In genomic region chr6:147079919-147080318, GRCm38 (mm10) we compare ENCODE assay signal across 30 mouse cellular contexts. TPM values are rescaled to one million over a fixed set of nuclear protein-coding genes. Genes with fewer than 3 reads are reported as not detected.
DNase-seq lines count a peak whose midpoint lies in the region; ATAC-seq and TF ChIP-seq lines count a peak whose summit lies in the region.
"Had no signal": no experiment of that assay in that cellular context is flagged by ENCODE, and none has a peak within 500 bp of the region (broad histone marks: within the 10 kb centered on the region; RNA-seq: fewer than 3 reads in every experiment).

No protein-coding gene starts in this region.

- H3K4me3 ChIP-seq in E14TG2a.4 (replicated peaks; ENCODE audit: low read length) (peak overlapping the region; percentile 18), ES-E14 (ENCODE audit: insufficient read depth in 1 of 2, low read depth in 1 of 2, low read length in 2 of 2, poor library complexity in 1 of 2, severe bottlenecking in 1 of 2) (no peak overlapping the region)
- H3K4me3 ChIP-seq in limb, embryonic 10.5 days: no peak overlapping the region
- no peak overlapping the region for H3K4me3 ChIP-seq in hindbrain, embryonic 13.5 days
- H3K4me3 ChIP-seq: embryonic facial prominence, embryonic 13.5 days; embryonic facial prominence, embryonic 15.5 days; erythroblast, embryonic 14.5 days; forebrain, embryonic 10.5 days; forebrain, embryonic 12.5 days had no signal

- H3K4me1 ChIP-seq in E14TG2a.4 (replicated peaks; ENCODE audit: low read depth, low read length): peaks cover 58% of the 10 kb centered on the region
- H3K4me1 ChIP-seq in ES-E14 (ENCODE audit: control insufficient read depth in 2 of 2, insufficient read depth in 2 of 2, low read length in 2 of 2, poor library complexity in 1 of 2): peaks cover 3 to 21% of the 10 kb centered on the region in 2 experiments; a peak in 3 of 4 replicates
- no peaks in the 10 kb centered on the region for H3K4me1 ChIP-seq in limb, embryonic 10.5 days
- H3K4me1 ChIP-seq in hindbrain, embryonic 13.5 days (replicated peaks): no peaks in the 10 kb centered on the region
- H3K4me1 ChIP-seq: embryonic facial prominence, embryonic 13.5 days; forebrain, embryonic 10.5 days had no signal

- no peak for ATAC-seq in hindbrain, embryonic 13.5 days (ENCODE audit: low FRiP score)
- ATAC-seq: activated CD4-positive, CD25-positive, alpha-beta regulatory T cell, adult 4 months; CD4-positive, CD25-positive, alpha-beta regulatory T cell, adult 4 months; forebrain, embryonic 14.5 days; forebrain, embryonic 16.5 days; Patski had no signal

- TF ChIP-seq CTCF in E14TG2a.4 (conservative IDR thresholded peaks at IDR 0.05; ENCODE audit: low read length): no peak

- WGBS in limb, embryonic 10.5 days: 94% methylated on average over 10 of the region's 10 CpGs
- WGBS in hindbrain, embryonic 13.5 days: 94% methylated on average over 10 of the region's 10 CpGs

- in situ Hi-C loops in ES-E14 (cut with MboI; ENCODE audit: low sequenced_read_pairs in 2 of 2, unreplicated experiment in 2 of 2): no loop called here

- peak overlapping the region; percentile 44 for H3K9ac ChIP-seq in ES-E14 (ENCODE audit: insufficient read depth, low read depth, low read length, poor library complexity, severe bottlenecking)
- no peak overlapping the region for H3K9ac ChIP-seq in hindbrain, embryonic 13.5 days
- H3K9ac ChIP-seq: embryonic facial prominence, embryonic 13.5 days; embryonic facial prominence, embryonic 15.5 days; forebrain, embryonic 12.5 days had no signal

- H3K36me3 ChIP-seq in E14TG2a.4 (ENCODE audit: insufficient read depth, low read length) (peaks cover 10% of the 10 kb centered on the region), ES-E14 (ENCODE audit: control insufficient read depth, insufficient read depth, low read length, poor library complexity, severe bottlenecking) (no peaks in the 10 kb centered on the region; the same call in 1 of the 2 replicates)
- peaks cover 11% of the 10 kb centered on the region for H3K36me3 ChIP-seq in limb, embryonic 10.5 days
- H3K36me3 ChIP-seq in hindbrain, embryonic 13.5 days: peaks cover 4% of the 10 kb centered on the region; the same call in 1 of the 2 replicates
- H3K36me3 ChIP-seq: embryonic facial prominence, embryonic 15.5 days had no signal

- H3K27me3 ChIP-seq in E14TG2a.4 (ENCODE audit: insufficient read depth, low read length): no peaks in the 10 kb centered on the region
- no peaks in the 10 kb centered on the region for H3K27me3 ChIP-seq in limb, embryonic 10.5 days (ENCODE audit: low read depth, poor library complexity, severe bottlenecking)
- H3K27me3 ChIP-seq in hindbrain, embryonic 13.5 days: no peaks in the 10 kb centered on the region
- H3K27me3 ChIP-seq: CH12.LX; embryonic facial prominence, embryonic 13.5 days; embryonic facial prominence, embryonic 15.5 days; forebrain, embryonic 12.5 days; Patski had no signal

- H3K9me3 ChIP-seq in E14TG2a.4 (ENCODE audit: low read length) (no peaks in the 10 kb centered on the region), ES-E14 (ENCODE audit: control insufficient read depth, insufficient read depth, low read depth, low read length) (no peaks in the 10 kb centered on the region)
- H3K9me3 ChIP-seq in limb, embryonic 10.5 days (replicated peaks): no peaks in the 10 kb centered on the region
- no peaks in the 10 kb centered on the region for H3K9me3 ChIP-seq in hindbrain, embryonic 13.5 days
- H3K9me3 ChIP-seq: embryonic facial prominence, embryonic 13.5 days; embryonic facial prominence, embryonic 15.5 days; forebrain, embryonic 10.5 days; forebrain, embryonic 12.5 days had no signal

- H3K4me2 ChIP-seq in hindbrain, embryonic 13.5 days: no peak overlapping the region
- H3K4me2 ChIP-seq: embryonic facial prominence, embryonic 13.5 days; embryonic facial prominence, embryonic 15.5 days; forebrain, embryonic 12.5 days had no signal

- H3K27ac ChIP-seq in ES-E14 (ENCODE audit: insufficient read depth, low read depth, low read length, poor library complexity, severe bottlenecking): peak overlapping the region; percentile 15; the same call in 1 of the 2 replicates
- H3K27ac ChIP-seq in limb, embryonic 10.5 days: no peak overlapping the region
- no peak overlapping the region for H3K27ac ChIP-seq in hindbrain, embryonic 13.5 days
- H3K27ac ChIP-seq: embryonic facial prominence, embryonic 13.5 days; embryonic facial prominence, embryonic 15.5 days; forebrain, embryonic 10.5 days; forebrain, embryonic 12.5 days had no signal

- DNase-seq in ES-E14 (ENCODE audit: low read depth, low spot score) (no peak), ZHBTc4 (ENCODE audit: low read depth, low spot score) (peak; percentile 50)
- no peak for DNase-seq in limb, embryonic 10.5 days (ENCODE audit: low spot score)
- no peak for DNase-seq in lung, postnatal 10 days
- DNase-seq: adrenal gland, adult 8-10 months; adrenal gland, postnatal 14 days; adrenal gland, postnatal 36 days; B cell, adult 2 months; cerebellum, adult 11 months; cerebellum, adult 18-20 months; cerebellum, adult 8-10 months; cerebellum, adult 9-11 months; cerebellum, postnatal 14 days; cerebellum, postnatal 36 days; embryo, embryonic 11 days had no signal

TF ChIP-seq in ES-E14, 5 proteins besides CTCF, POLR2A, EP300 and RAD21:
- TF ChIP-seq MAFK (IDR thresholded peaks at IDR 0.05; ENCODE audit: insufficient read depth, low read depth, low read length) (no peak), CHD2 (IDR thresholded peaks at IDR 0.05; ENCODE audit: low read depth, low read length) (no peak), ZNF384 (IDR thresholded peaks at IDR 0.05; ENCODE audit: low read depth, low read length) (no peak), HCFC1 (IDR thresholded peaks at IDR 0.05; ENCODE audit: borderline replicate concordance, insufficient read depth, low read length) (no peak), ZC3H11A (IDR thresholded peaks at IDR 0.05; ENCODE audit: borderline replicate concordance, low read depth, low read length) (no peak)

RNA-seq across cellular contexts. Expression of gene Mansc4, which starts 6.9 kb away (rescaled TPM):
- 0.80 and 1.5 TPM in 2 replicates for total RNA-seq in ES-E14 (2012; rRNA removed)
- 1.0 and 2.2 TPM in 2 replicates for polyA plus RNA-seq in limb, embryonic 10.5 days (2016; fragmentation: Nextera tagmentation; extraction: Ambion mirVana)
- 0.97 and 0.99 TPM in 2 replicates for polyA plus RNA-seq in hindbrain, embryonic 13.5 days (2015; fragmentation: Nextera tagmentation; extraction: Ambion mirVana)
- total RNA-seq: CH12.LX; common myeloid progenitor, adult 5-6 weeks; MEL had no signal
- polyA plus RNA-seq: erythroblast, embryonic 14.5 days had no signal

RNA-seq across cellular contexts. Expression of gene Klhl42, which starts 11.3 kb away (rescaled TPM):
- 9.1 and 16.4 TPM in 2 replicates for total RNA-seq in ES-E14 (2012; rRNA removed)
- 6.3 and 6.9 TPM in 2 replicates for polyA plus RNA-seq in limb, embryonic 10.5 days (2016; fragmentation: Nextera tagmentation; extraction: Ambion mirVana)
- polyA plus RNA-seq in hindbrain, embryonic 13.5 days (2015; fragmentation: Nextera tagmentation; extraction: Ambion mirVana): 6.0 and 6.3 TPM in 2 replicates

RNA-seq across cellular contexts. Expression of gene Mrps35, which starts 37.4 kb away (rescaled TPM):
- total RNA-seq in ES-E14 (2012; rRNA removed): 63.4 and 74.7 TPM in 2 replicates
- polyA plus RNA-seq in limb, embryonic 10.5 days (2016; fragmentation: Nextera tagmentation; extraction: Ambion mirVana): 119 and 134 TPM in 2 replicates
- polyA plus RNA-seq in hindbrain, embryonic 13.5 days (2015; fragmentation: Nextera tagmentation; extraction: Ambion mirVana): 70.4 and 71.7 TPM in 2 replicates

RNA-seq across cellular contexts. Expression of gene Rep15, which starts 47.5 kb away (rescaled TPM):
- 0.80 and 1.6 TPM in 2 replicates for total RNA-seq in ES-E14 (2012; rRNA removed)
- 0.90 and 0.93 TPM in 2 replicates for polyA plus RNA-seq in limb, embryonic 10.5 days (2016; fragmentation: Nextera tagmentation; extraction: Ambion mirVana)
- polyA plus RNA-seq in hindbrain, embryonic 13.5 days (2015; fragmentation: Nextera tagmentation; extraction: Ambion mirVana): 0.48 and 0.94 TPM in 2 replicates
- total RNA-seq: common myeloid progenitor, adult 5-6 weeks had no signal
- polyA plus RNA-seq: erythroblast, embryonic 14.5 days had no signal
